Mouse (Mus musculus): ENCODE results near the gene 1700020A23Rik.

GRCm38 (mm10) chr2:130449794-130450433 is 44.9 kb downstream of the 1700020A23Rik start, which contains the start of gene Ptpra:
- TF ChIP-seq CTCF (IDR thresholded peaks at IDR 0.05; ENCODE audit: extremely low read depth, insufficient read length, insufficient replicate concordance, low read depth, low read length) (no peak), POLR2A (IDR thresholded peaks at IDR 0.05; ENCODE audit: low read depth, low read length) (peak; percentile 68; the same call in 1 of the 2 replicates)
